Mouse (Mus musculus) bone marrow, adult 2 months (tissue): ENCODE data around the gene Marcks.

Experiments used
- CTCF ChIP-seq: fragments of 200-500 bp; IDR thresholded peaks from 2 replicates; pipeline ENCODE4 v1.5.1; 2011; ENCODE audit warnings: low read length, control low read depth; ENCODE audit not compliant: control insufficient read depth, insufficient read depth
- POLR2A ChIP-seq: fragments of 200-500 bp; IDR thresholded peaks from 2 replicates; pipeline ENCODE4 v1.6.1; 2011; ENCODE audit warnings: low read depth, mild to moderate bottlenecking, control low read depth, low read length, borderline replicate concordance; ENCODE audit not compliant: control insufficient read depth

DNA sequence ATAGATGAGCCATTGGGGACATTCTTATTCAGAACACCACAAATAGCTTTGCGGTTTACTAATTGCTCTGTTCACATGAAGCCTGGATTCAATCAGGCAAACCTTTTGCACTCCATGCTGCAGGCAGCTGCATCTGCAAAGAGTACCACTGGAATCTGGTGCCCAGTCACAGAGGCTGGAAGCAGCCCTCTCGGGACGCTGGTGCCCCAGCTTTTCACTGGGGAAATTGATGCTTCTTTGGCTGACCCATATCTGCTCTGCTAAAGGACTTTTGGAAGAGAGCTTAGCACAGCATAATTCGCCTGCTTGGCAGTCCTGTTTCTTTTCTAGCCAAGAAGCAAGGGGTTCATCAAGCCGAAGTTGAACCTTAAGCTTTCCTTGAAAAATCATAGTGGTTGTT, 18.4 kb upstream of the Marcks start:
- TF ChIP-seq POLR2A (no peak), CTCF (no peak)
